In the genomic region with DNA sequence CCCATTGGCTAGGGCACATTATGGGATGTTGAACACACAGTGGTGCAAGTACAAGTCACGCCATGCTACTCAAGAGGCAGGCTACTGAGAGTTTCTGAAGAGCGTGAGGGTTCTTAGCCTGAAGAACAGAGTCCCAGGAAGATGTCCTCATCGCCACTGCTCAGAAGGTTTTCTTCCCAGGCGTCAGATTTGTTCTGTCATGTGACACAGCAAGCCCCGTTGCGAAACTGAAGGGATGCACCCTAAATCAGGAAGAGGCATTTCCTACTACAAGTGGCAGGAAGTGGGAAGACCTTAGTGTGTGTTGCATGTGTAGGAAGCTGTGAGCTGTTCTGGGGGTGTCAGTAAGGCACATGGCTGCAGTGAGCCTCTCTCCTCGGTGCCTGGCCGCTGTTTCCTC, we compare ENCODE assay signal across 19 mouse cellular contexts. TPM values are rescaled to one million over a fixed set of nuclear protein-coding genes. Genes with fewer than 3 reads are reported as not detected.
DNase-seq lines count a peak whose midpoint lies in the region; ATAC-seq and TF ChIP-seq lines count a peak whose summit lies in the region.
"Had no signal": no experiment of that assay in that cellular context is flagged by ENCODE, and none has a peak within 500 bp of the region (broad histone marks: within the 10 kb centered on the region; RNA-seq: fewer than 3 reads in every experiment).

No protein-coding gene starts in this region.

- no peaks in the 10 kb centered on the region for H3K27me3 ChIP-seq in liver, embryonic 16.5 days (ENCODE audit: control insufficient read depth, insufficient read depth, low read depth, low read length)
- H3K27me3 ChIP-seq in forebrain, postnatal 0 days (ENCODE audit: insufficient read depth, low read length): no peaks in the 10 kb centered on the region
- H3K27me3 ChIP-seq: forebrain, embryonic 13.5 days; hindbrain, embryonic 12.5 days; intestine, embryonic 15.5 days; lung, embryonic 15.5 days had no signal

- H3K9me3 ChIP-seq in liver, embryonic 16.5 days (replicated peaks; ENCODE audit: control insufficient read depth, low read length): no peaks in the 10 kb centered on the region
- no peaks in the 10 kb centered on the region for H3K9me3 ChIP-seq in forebrain, postnatal 0 days (ENCODE audit: low read length)
- H3K9me3 ChIP-seq: forebrain, embryonic 13.5 days; hindbrain, embryonic 12.5 days; intestine, embryonic 15.5 days; lung, embryonic 15.5 days had no signal

- H3K4me1 ChIP-seq in liver, embryonic 16.5 days (ENCODE audit: control insufficient read depth, low read depth, low read length): no peaks in the 10 kb centered on the region
- H3K4me1 ChIP-seq in forebrain, postnatal 0 days (ENCODE audit: insufficient read depth): no peaks in the 10 kb centered on the region
- H3K4me1 ChIP-seq: forebrain, embryonic 13.5 days; hindbrain, embryonic 12.5 days; intestine, embryonic 15.5 days; lung, embryonic 15.5 days had no signal

- peak; percentile 28 for DNase-seq in layer of hippocampus, adult 9-11 months
- no peak for DNase-seq in layer of hippocampus, adult 11-12 months (ENCODE audit: low spot score)
- no peak for DNase-seq in urinary bladder, adult 18-20 months (ENCODE audit: low spot score in 2 of 2)
- no peak for DNase-seq in forebrain, postnatal 0 days
- DNase-seq: adrenal gland, postnatal 14 days; cerebellum, postnatal 10 days; gastrocnemius, adult 2 months; kidney, postnatal 10 days; left cerebral cortex, postnatal 4 days; midbrain, embryonic 14.5 days; thymus, adult 18-20 months had no signal

- no peak overlapping the region for H3K27ac ChIP-seq in liver, embryonic 16.5 days (ENCODE audit: low read length)
- H3K27ac ChIP-seq in forebrain, postnatal 0 days (ENCODE audit: low read depth, low read length): no peak overlapping the region
- H3K27ac ChIP-seq: forebrain, embryonic 13.5 days; gastrocnemius, adult 2 months; hindbrain, embryonic 12.5 days; intestine, embryonic 15.5 days; lung, embryonic 15.5 days had no signal

- peak; percentile 81 for ATAC-seq in common myeloid progenitor, adult 5-6 weeks (replicated peaks; ENCODE audit: low read depth, poor library complexity, severe bottlenecking)
- ATAC-seq in liver, embryonic 16.5 days (ENCODE audit: low read depth): peak; percentile 56; the same call in 1 of the 2 replicates
- peak; percentile 94 for ATAC-seq in megakaryocyte, adult 5-6 weeks (ENCODE audit: poor library complexity, severe bottlenecking)
- no peak for ATAC-seq in forebrain, postnatal 0 days
- ATAC-seq: intestine, embryonic 15.5 days had no signal

- TF ChIP-seq CTCF in forebrain, postnatal 0 days (IDR thresholded peaks at IDR 0.05; ENCODE audit: low read depth): no peak

- no peak overlapping the region for H3K9ac ChIP-seq in liver, embryonic 16.5 days (ENCODE audit: low read depth, low read length)
- no peak overlapping the region for H3K9ac ChIP-seq in forebrain, postnatal 0 days
- H3K9ac ChIP-seq: forebrain, embryonic 13.5 days; hindbrain, embryonic 12.5 days; intestine, embryonic 15.5 days; lung, embryonic 15.5 days had no signal

- no peak overlapping the region for H3K4me2 ChIP-seq in liver, embryonic 16.5 days (ENCODE audit: low read depth, low read length)
- no peak overlapping the region for H3K4me2 ChIP-seq in forebrain, postnatal 0 days (ENCODE audit: low read depth)
- H3K4me2 ChIP-seq: forebrain, embryonic 13.5 days; hindbrain, embryonic 12.5 days; intestine, embryonic 15.5 days; lung, embryonic 15.5 days had no signal

- WGBS in liver, embryonic 16.5 days (ENCODE audit: insufficient replicate concordance): 60% methylated on average over 8 of the region's 8 CpGs
- WGBS in forebrain, postnatal 0 days: 92% methylated on average over 8 of the region's 8 CpGs

- no peak overlapping the region for H3K4me3 ChIP-seq in liver, embryonic 16.5 days (ENCODE audit: low read depth, low read length)
- H3K4me3 ChIP-seq in forebrain, postnatal 0 days (ENCODE audit: low read depth, low read length): no peak overlapping the region
- H3K4me3 ChIP-seq: forebrain, embryonic 13.5 days; gastrocnemius, adult 2 months; hindbrain, embryonic 12.5 days; intestine, embryonic 15.5 days; lung, embryonic 15.5 days had no signal

- H3K36me3 ChIP-seq in liver, embryonic 16.5 days (ENCODE audit: control insufficient read depth, insufficient read depth): peaks cover 37% of the 10 kb centered on the region
- H3K36me3 ChIP-seq in forebrain, postnatal 0 days (ENCODE audit: insufficient read depth): peaks cover 77% of the 10 kb centered on the region

RNA-seq across cellular contexts. Expression of gene Arg1, which starts 16.1 kb away (rescaled TPM):
- not detected in 2 replicates for total RNA-seq in common myeloid progenitor, adult 5-6 weeks (2017)
- polyA plus RNA-seq in liver, embryonic 16.5 days (2015; fragmentation: Nextera tagmentation; extraction: Ambion mirVana): 100 and 122 TPM in 2 replicates
- total RNA-seq in megakaryocyte, adult 5-6 weeks (2015): 0.09 and 0.39 TPM in 2 replicates
- 1.1 TPM in 1 of 2 replicates, not detected in the other for total RNA-seq in megakaryocyte, adult 5-6 weeks (2017)
- 1.1 and 2.1 TPM in 2 replicates for total RNA-seq in forebrain, postnatal 0 days (2014; rRNA removed)
- polyA plus RNA-seq in forebrain, postnatal 0 days (2015; fragmentation: Nextera tagmentation; extraction: Ambion mirVana): 0.69 and 0.73 TPM in 2 replicates
- total RNA-seq: gastrocnemius, adult 2 months; layer of hippocampus, postnatal 14 days; left cerebral cortex, postnatal 4 days had no signal

RNA-seq across cellular contexts. Expression of gene Med23, which starts 41.4 kb away (rescaled TPM):
- 27.5 and 31.1 TPM in 2 replicates for total RNA-seq in common myeloid progenitor, adult 5-6 weeks (2017)
- polyA plus RNA-seq in liver, embryonic 16.5 days (2015; fragmentation: Nextera tagmentation; extraction: Ambion mirVana): 6.0 and 6.3 TPM in 2 replicates
- 11.6 and 12.1 TPM in 2 replicates for total RNA-seq in megakaryocyte, adult 5-6 weeks (2015)
- 24.2 and 24.8 TPM in 2 replicates for total RNA-seq in megakaryocyte, adult 5-6 weeks (2017)
- total RNA-seq in forebrain, postnatal 0 days (2014; rRNA removed): 36.2 and 41.7 TPM in 2 replicates
- polyA plus RNA-seq in forebrain, postnatal 0 days (2015; fragmentation: Nextera tagmentation; extraction: Ambion mirVana): 11.5 and 16.2 TPM in 2 replicates
